ENCODE assay signal across 9 mouse cellular contexts in genomic region chr1:59609896-59610295, GRCm38 (mm10).
DNase-seq lines count a peak whose midpoint lies in the region; ATAC-seq and TF ChIP-seq lines count a peak whose summit lies in the region.
"Had no signal": no experiment of that assay in that cellular context is flagged by ENCODE, and none has a peak within 500 bp of the region (broad histone marks: within the 10 kb centered on the region; RNA-seq: fewer than 3 reads in every experiment).

No protein-coding gene starts in this region.

- no peak overlapping the region for H3K27ac ChIP-seq in CH12.LX (ENCODE audit: insufficient read depth, low read depth)
- H3K27ac ChIP-seq in heart, embryonic 14.5 days (replicated peaks in 1 of 2; ENCODE audit: control insufficient read depth in 1 of 2, insufficient read depth in 1 of 2, low read depth in 2 of 2, low read length in 2 of 2) = peak overlapping the region; percentile 40 to 45; a peak in 3 of 4 replicates
- no peak overlapping the region for H3K27ac ChIP-seq in liver, embryonic 11.5 days (ENCODE audit: low read depth, low read length)
- H3K27ac ChIP-seq: hindbrain, embryonic 15.5 days; liver, embryonic 15.5 days had no signal

- no peak overlapping the region for H3K4me3 ChIP-seq in CH12.LX (replicated peaks in 1 of 3; ENCODE audit: low read depth in 2 of 3, low read length in 2 of 3, poor library complexity in 1 of 3)
- no peak overlapping the region for H3K4me3 ChIP-seq in heart, embryonic 14.5 days (ENCODE audit: control insufficient read depth in 1 of 2, insufficient read depth in 1 of 2, low read depth in 1 of 2, low read length in 2 of 2)
- no peak overlapping the region for H3K4me3 ChIP-seq in liver, embryonic 11.5 days (ENCODE audit: low read depth, low read length)
- H3K4me3 ChIP-seq: hindbrain, embryonic 15.5 days; liver, embryonic 15.5 days had no signal

- peaks cover 11 to 44% of the 10 kb centered on the region in 2 experiments for H3K4me1 ChIP-seq in CH12.LX (ENCODE audit: control insufficient read depth in 1 of 2, insufficient read depth in 2 of 2)
- H3K4me1 ChIP-seq in heart, embryonic 14.5 days (ENCODE audit: control insufficient read depth in 2 of 2, insufficient read depth in 2 of 2, low read length in 2 of 2) = no peaks in the 10 kb centered on the region
- no peaks in the 10 kb centered on the region for H3K4me1 ChIP-seq in liver, embryonic 11.5 days (replicated peaks; ENCODE audit: control insufficient read depth, insufficient read depth, low read length)
- H3K4me1 ChIP-seq: hindbrain, embryonic 15.5 days; liver, embryonic 15.5 days had no signal

- dilution Hi-C loops in CH12.LX (cut with MboI; ENCODE audit: extremely low pct_ligation_motif_present, extremely low pct_unique_long_range_greater_than_20kb, low sequenced_read_pairs) = no loop called here

- H3K4me2 ChIP-seq in CH12.LX (ENCODE audit: insufficient read depth, low read depth, poor library complexity, severe bottlenecking) = no peak overlapping the region
- no peak overlapping the region for H3K4me2 ChIP-seq in heart, embryonic 14.5 days (ENCODE audit: low read length)
- H3K4me2 ChIP-seq in liver, embryonic 11.5 days = no peak overlapping the region
- H3K4me2 ChIP-seq: hindbrain, embryonic 15.5 days; liver, embryonic 15.5 days had no signal

- no peaks in the 10 kb centered on the region for H3K27me3 ChIP-seq in CH12.LX (replicated peaks)
- H3K27me3 ChIP-seq in heart, embryonic 14.5 days (ENCODE audit: control insufficient read depth, insufficient read depth, low read length) = no peaks in the 10 kb centered on the region
- no peaks in the 10 kb centered on the region for H3K27me3 ChIP-seq in liver, embryonic 11.5 days (replicated peaks; ENCODE audit: control insufficient read depth, insufficient read depth, low read length)
- H3K27me3 ChIP-seq: hindbrain, embryonic 15.5 days; liver, embryonic 15.5 days had no signal

- TF ChIP-seq POLR2A in CH12.LX (IDR thresholded peaks at IDR 0.05; ENCODE audit: low read depth, low read length) = no peak

- ATAC-seq in heart, embryonic 14.5 days (ENCODE audit: insufficient number of reproducible peaks, insufficient read depth, low FRiP score, low read depth) = no peak
- ATAC-seq in liver, embryonic 11.5 days (replicated peaks; ENCODE audit: low FRiP score) = no peak
- ATAC-seq in megakaryocyte, adult 5-6 weeks (ENCODE audit: poor library complexity, severe bottlenecking) = no peak

- TF ChIP-seq EP300 in CH12.LX (IDR thresholded peaks at IDR 0.05; ENCODE audit: low read length) = no peak

- TF ChIP-seq RAD21 in CH12.LX (IDR thresholded peaks at IDR 0.05; ENCODE audit: low read depth, low read length) = no peak

- H3K9ac ChIP-seq in CH12.LX (ENCODE audit: insufficient read depth, low read depth) = no peak overlapping the region
- no peak overlapping the region for H3K9ac ChIP-seq in heart, embryonic 14.5 days (ENCODE audit: low read length)
- H3K9ac ChIP-seq in liver, embryonic 11.5 days (ENCODE audit: low read depth, low read length) = no peak overlapping the region
- H3K9ac ChIP-seq: hindbrain, embryonic 15.5 days; liver, embryonic 15.5 days had no signal

- TF ChIP-seq CTCF in CH12.LX (conservative IDR thresholded peaks at IDR 0.05 in 1 of 2, IDR thresholded peaks at IDR 0.05 in 1 of 2; ENCODE audit: low read depth in 2 of 2, low read length in 2 of 2) = no peak

- DNase-seq in CH12.LX (ENCODE audit: extremely low read depth) = no peak
- peak; percentile 41 to 77 for DNase-seq in adrenal gland, adult (ENCODE audit: inconsistent age in 2 of 2, low spot score in 1 of 2)
- peak; percentile 67 to 68 for DNase-seq in kidney, postnatal 36 days
- DNase-seq in spleen, postnatal 14 days (ENCODE audit: low spot score in 2 of 2) = no peak
- no peak for DNase-seq in liver, embryonic 11.5 days (ENCODE audit: low spot score)

- in situ Hi-C loops in CH12.LX (cut with MboI; ENCODE audit: low pct_ligation_motif_present, low pct_unique_long_range_greater_than_20kb, low sequenced_read_pairs) = loop anchor here (5.0 to 25.0 kb wide), 3 partner anchors 43 to 298 kb away; no protein-coding TSS in a partner anchor

- H3K36me3 ChIP-seq in CH12.LX (replicated peaks in 1 of 2; ENCODE audit: control insufficient read depth in 1 of 2, insufficient read depth in 1 of 2, low read length in 1 of 2) = no peaks in the 10 kb centered on the region
- no peaks in the 10 kb centered on the region for H3K36me3 ChIP-seq in heart, embryonic 14.5 days (ENCODE audit: control insufficient read depth, insufficient read depth, low read length)
- no peaks in the 10 kb centered on the region for H3K36me3 ChIP-seq in liver, embryonic 11.5 days (ENCODE audit: control insufficient read depth, insufficient read depth, low read length)
- H3K36me3 ChIP-seq: hindbrain, embryonic 15.5 days; liver, embryonic 15.5 days had no signal

- H3K9me3 ChIP-seq in CH12.LX (replicated peaks; ENCODE audit: low read length) = no peaks in the 10 kb centered on the region
- H3K9me3 ChIP-seq in heart, embryonic 14.5 days (ENCODE audit: control insufficient read depth, low read length) = no peaks in the 10 kb centered on the region
- no peaks in the 10 kb centered on the region for H3K9me3 ChIP-seq in liver, embryonic 11.5 days (ENCODE audit: control insufficient read depth, low read length)
- H3K9me3 ChIP-seq: hindbrain, embryonic 15.5 days; liver, embryonic 15.5 days had no signal

- WGBS in heart, embryonic 14.5 days = 54% methylated on average over 10 of the region's 10 CpGs
- WGBS in liver, embryonic 11.5 days = 60% methylated on average over 10 of the region's 10 CpGs

- no peaks in the 10 kb centered on the region for H3K79me2 ChIP-seq in CH12.LX (replicated peaks; ENCODE audit: control insufficient read depth, extremely low read depth, insufficient read depth, poor library complexity, severe bottlenecking)

TF ChIP-seq in CH12.LX, 34 proteins besides CTCF, POLR2A, EP300 and RAD21:
- TF ChIP-seq MAX (IDR thresholded peaks at IDR 0.05; ENCODE audit: low read length) (0 out of 2 replicates have a peak, but pooled peaks have one; percentile 0), ZNF384 (IDR thresholded peaks at IDR 0.05; ENCODE audit: low read depth, low read length) (no peak), TCF12 (IDR thresholded peaks at IDR 0.05; ENCODE audit: low read depth, low read length) (0 out of 2 replicates have a peak, but pooled peaks have one; percentile 2)
TF ChIP-seq in CH12.LX: peak in this region for 2.

Comparison
In these comparisons a context has a peak if more than half of its experiments do, and no peak if none do; other contexts are left out.
1. DNase-seq: peak in adrenal gland, adult (2 of 2) and kidney, postnatal 36 days (2 of 2); none in CH12.LX (single experiment), spleen, postnatal 14 days (0 of 2) and liver, embryonic 11.5 days (single experiment).
2. H3K27ac ChIP-seq: peak in heart, embryonic 14.5 days (2 of 2); none in CH12.LX (single experiment) and liver, embryonic 11.5 days (single experiment).